Mouse (Mus musculus) adrenal gland, postnatal 25 days (tissue): Measurements from ENCODE around the gene Dennd2a. TPM values are rescaled to one million over a fixed set of nuclear protein-coding genes. Genes with fewer than 3 reads are reported as not detected.

Experiments
- DNase-seq: peaks from one replicate; pipeline ENCODE4 v3.0.0; 2021; ENCODE audit warnings: mixed read lengths
- long read RNA-seq: library from polyadenylated mRNA; stranded (forward); transcript quantifications from one replicate; pipeline ENCODE4 v2.0.0, GENCODE M21; 2021
- total RNA-seq: library from RNA; stranded (reverse); gene quantifications from 2 replicates; pipeline ENCODE4 v1.2.3, GENCODE M21; 2021

Gene Dennd2a
- total RNA-seq: 10.8 and 11.9 TPM in 2 replicates
- long read RNA-seq, full-length matches to known transcripts: 2 of 8 reads
- long read RNA-seq, partial matches to known transcripts: 1 of 8 reads
- long read RNA-seq, other reads (novel, unspliced or antisense): 5 of 8 reads

DNA sequence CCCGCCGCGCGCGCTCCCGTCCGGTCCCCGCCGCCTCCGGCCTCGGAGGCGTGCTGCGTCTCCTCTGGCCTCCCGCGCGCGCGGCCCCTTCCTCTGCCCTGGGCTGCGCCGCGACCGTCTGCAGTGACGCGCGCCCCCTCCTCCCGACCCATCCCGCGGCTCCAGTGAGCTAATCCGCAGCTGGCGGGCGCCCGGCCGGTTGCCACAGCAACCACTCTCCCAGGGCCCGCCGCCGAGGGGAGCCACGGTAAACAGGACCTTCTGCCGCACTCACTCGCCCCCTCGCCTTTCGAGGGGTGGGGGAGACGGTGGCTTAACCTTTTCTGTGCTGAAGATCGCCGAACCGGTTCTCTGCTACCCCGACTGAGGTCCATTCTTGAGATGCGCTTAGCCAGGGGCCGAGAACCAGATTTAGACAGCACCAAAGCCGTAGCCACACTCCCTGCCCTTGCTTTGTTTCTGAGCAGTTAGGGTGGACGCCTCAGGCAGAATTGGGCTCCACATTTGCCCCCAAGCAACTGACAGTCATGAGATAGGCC lies at the start of gene Dennd2a:
TSS of gene Dennd2a (minus strand) at position 145 of the 539 bp plus-strand sequence.
- peak; percentile 79 for DNase-seq

DNA sequence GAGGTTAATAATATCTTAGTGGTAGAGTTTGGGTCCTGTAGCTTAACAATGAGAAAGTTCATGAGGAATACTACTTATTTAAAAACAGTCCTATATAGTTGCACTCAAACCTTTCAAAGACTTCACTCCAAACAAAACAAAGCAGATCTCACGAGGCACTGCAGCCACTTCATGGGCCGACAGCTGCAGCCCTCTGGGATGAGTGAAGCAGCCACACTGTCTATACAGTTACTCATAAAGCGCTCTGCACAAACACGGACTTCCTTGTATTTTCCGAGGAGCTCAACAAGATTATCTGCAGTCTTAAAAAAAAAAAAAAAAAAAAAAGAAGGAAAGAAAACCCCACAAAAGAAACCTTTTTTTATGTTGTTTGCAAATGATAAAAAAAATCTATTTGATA lies 49.7 kb upstream of the Dennd2a start:
- DNase-seq: no peak

- DNase-seq: no peak
Measured at GRCm38 (mm10) chr6:39606862-39607261, 49.2 kb upstream of the Dennd2a start.

DNA sequence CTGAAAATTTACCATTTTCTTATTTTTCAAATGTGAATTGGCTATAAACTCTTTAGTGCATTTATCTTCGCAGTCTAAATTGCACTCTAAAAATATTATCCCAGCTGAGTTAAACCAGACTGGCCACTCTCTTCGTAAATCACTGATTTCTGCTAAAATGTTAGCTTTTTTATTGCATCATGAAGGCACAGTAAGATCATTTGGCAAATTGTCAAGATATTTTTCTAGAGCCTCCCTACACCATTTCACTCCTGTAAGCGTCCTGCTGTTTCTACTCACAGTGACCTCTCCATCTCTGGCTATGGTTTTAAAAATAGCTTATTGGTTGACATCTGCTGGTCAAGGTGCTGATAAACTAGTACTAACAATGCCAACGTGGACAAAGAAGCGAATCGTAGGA lies 48.4 kb upstream of the Dennd2a start:
- DNase-seq: no peak

DNA sequence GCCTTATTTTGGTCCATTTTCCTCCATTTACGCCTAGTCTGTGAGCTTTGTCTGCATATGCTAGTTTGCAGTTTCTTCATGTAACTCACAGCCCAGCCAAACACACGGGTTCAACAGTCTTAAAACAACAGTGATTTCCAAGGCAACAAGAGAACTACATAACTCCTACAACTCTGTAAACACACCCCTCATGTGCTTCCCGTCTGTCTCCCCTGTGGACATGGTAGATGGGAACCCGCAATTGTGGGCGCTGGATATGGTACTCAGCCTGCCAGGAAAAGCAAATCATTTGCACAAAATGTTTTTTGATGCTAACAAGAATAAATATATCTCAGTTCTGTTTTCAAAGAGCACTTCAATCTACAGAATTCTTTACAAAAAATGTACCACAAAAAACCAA lies 46.9 kb upstream of the Dennd2a start:
- no peak for DNase-seq

GRCm38 (mm10) chr6:39601828-39602227 lies 44.2 kb upstream of the Dennd2a start:
- DNase-seq: no peak

DNA sequence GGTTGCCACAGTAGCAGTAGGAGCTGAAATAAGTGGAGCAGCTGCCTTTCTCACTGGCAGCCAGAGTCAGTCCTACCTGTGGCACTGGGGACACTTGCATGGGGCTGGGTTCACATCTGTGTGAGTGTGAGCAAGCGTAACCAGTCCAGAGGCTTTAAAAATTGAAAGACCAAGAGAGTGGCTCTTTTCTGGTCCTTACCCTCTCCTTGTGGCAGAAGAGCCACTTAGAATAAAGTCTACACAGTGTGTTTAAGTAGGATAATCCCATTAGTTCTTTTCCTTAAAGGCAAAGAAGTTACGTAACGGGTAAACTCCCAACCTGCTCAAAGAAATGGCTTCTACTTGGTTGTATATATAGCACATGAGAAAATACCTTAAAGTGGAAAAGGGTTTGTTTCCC lies 43.2 kb upstream of the Dennd2a start:
- DNase-seq: no peak

DNA sequence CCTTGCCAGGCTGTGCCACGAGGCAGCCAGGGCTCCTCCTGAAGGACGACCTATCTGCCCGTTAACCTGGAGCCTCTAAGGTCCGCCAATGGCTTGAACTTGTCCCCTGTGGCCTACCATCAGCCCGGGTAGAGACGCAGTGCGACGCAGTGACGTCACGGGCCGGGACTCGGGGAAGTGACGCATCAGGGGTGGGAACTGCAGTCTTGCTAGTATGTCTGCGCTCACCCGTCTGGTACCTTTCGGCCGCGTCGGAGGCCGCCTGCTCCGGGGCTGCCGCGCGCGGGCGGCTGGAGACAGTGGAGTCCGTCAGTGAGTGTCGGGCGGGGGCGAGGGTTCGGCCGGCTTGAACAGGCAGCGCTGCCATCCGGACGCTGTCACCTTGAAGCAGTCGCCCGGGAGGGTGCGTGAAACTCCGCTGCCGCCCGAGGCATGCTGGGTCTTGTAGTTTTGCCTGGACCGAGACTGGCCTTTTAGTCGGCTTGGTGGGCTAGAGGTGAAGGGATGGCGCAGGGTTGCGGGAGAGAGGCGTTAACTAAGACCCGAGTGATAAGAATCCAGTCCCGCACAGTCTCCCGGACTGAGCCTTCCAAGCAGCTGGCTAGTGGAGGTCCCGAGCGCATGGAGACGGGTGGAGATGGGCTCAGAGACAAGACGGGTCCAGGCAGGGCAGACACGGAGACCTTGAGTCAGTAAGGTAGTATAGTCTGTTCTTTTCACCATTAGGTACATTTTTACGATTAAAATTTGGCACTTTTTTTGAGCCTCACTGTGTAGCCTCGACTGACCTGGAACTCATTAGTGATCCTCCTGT lies 34.9 kb upstream of the Dennd2a start, which contains the start of gene Ndufb2:
TSS of gene Ndufb2 (plus strand) at position 174 of the 814 bp plus-strand sequence.
- peak; percentile 94 for DNase-seq

- DNase-seq: no peak
Measured at GRCm38 (mm10) chr6:39591481-39591880, 33.8 kb upstream of the Dennd2a start.

DNA sequence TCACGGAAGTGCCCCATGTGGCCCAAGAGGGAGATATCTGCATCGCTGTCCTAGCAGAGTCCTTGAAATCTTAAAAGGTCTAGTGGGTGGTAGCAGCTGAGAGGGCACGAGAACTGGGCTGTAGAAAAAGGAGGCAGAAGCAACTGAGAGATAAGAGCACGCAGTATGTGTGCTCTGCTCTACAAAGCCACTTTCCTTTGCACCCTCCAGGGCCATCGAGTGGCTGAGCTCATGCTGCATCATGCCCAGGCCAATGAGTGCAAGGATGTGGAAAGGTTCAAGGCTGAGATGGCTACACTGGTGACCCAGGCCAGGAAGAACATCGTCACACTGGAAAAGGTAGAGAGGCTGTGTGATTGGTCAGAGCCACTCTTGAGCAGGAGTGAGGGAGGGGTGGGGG lies 27.9 kb upstream of the Dennd2a start, which contains the start of gene Gm42420:
TSS of gene Gm42420 (plus strand) at position 237 of the 400 bp plus-strand sequence.
- DNase-seq: no peak

DNA sequence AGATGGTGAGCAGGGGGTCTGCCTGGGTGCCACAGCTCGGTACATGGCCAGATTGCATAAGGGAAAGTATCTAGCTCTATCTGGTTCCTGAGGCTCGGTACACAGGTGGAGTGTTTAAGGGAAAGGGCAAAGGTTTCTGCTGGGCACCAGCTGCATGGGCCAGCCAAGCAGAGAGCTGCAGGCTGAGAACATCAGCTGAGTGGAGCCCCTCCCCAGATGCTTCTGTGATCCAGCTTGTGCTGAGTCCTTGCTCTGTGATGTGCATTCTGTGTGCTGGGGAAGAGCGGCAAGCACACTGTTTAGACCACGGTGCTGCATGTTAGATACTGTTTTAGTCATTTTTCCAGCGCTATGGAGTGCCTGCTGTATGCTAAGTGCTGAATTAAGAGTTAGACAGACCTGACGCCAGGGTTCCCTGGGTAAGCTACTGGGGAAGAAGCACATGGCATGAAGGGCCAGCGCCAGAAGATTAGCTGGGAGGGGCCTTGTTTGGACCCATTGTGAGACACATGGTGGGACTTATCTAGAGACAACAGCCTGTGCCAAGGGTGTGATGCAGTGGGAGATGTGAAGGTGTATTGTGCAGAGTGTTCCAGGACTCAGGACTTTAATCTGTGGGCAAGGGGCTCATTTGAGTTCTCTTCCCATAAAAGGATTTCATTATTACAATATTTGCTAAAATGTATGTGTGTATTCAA lies 23.6 kb upstream of the Dennd2a start:
- DNase-seq: no peak

DNA sequence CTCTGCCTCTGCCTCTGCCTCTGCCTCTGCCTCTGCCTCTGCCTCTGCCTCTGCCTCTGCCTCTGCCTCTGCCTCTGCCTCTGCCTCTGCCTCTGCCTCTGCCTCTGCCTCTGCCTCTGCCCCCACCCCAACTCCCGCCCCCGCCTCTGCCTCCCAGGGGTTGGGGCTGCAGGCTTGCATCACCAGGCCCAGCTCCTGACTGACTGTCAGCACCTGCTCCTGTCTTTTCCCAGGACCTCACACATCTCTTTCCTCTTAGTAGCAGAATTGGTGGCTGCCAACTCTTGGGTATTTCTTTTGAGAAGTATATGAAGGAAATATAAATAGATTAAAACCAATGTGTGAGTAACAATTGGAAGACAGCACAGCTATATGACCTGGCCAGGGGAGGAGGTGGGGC lies 22.9 kb upstream of the Dennd2a start:
- no peak for DNase-seq

DNA sequence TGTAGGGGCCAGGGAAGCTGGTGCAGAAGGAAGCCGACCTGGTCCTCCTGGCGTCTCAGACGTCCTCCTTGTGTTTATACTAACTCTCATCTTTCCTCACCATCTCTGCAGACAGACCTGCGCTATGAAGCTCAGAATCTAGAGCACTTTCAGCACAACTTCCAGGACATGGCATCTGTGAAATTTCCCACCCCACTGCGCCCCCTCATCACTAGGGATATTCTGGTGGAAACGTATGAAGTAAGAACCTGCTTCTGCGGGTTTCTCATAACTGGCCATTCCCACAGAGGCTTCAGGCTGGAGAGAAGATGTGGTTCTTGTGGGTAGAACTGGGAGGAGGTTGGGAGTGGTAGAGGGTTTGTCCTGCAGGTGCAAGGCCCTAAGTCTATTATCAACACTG lies 21.9 kb upstream of the Dennd2a start:
- DNase-seq: no peak

DNA sequence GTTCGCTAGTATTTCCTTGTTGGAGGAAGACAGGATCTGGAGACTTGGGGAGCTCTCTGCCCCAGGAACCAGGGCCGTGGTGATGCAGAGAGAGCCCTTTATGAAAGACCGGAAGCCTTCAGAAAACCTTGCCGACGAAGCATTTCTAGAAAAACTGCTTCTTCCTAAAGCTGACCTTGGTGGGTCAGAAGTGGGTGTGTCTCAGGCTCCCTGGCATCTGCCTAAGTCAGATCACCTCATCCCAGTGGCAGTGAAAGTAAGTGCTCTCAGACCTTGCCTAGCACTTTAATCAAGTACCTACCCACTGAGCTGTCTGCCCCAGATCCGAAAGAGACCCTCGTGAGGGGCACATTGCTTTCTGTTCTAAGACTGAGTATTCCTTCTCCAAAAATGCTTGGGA lies 17.3 kb upstream of the Dennd2a start:
- DNase-seq: no peak

DNA sequence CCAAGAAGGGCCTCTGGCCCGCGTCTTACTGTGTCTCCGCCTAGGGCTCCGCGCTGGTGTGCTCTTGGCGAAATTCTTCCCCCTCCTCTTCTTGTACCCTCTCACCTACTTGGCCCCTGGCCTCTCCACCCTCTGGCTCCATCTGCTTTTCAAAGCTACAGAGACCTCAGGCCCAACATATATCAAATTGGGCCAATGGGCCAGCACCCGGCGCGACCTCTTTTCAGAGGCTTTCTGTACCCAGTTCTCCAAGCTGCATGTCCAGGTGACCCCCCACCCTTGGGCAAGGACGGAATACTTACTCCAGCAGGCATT lies 16.8 kb upstream of the Dennd2a start:
- peak; percentile 28 for DNase-seq

GRCm38 (mm10) chr6:39573791-39574554 lies 16.3 kb upstream of the Dennd2a start, which contains the start of gene Adck2:
Gene Adck2, plus strand, starts transcription at chr6:39573873.
- DNase-seq: peak; percentile 85

DNA sequence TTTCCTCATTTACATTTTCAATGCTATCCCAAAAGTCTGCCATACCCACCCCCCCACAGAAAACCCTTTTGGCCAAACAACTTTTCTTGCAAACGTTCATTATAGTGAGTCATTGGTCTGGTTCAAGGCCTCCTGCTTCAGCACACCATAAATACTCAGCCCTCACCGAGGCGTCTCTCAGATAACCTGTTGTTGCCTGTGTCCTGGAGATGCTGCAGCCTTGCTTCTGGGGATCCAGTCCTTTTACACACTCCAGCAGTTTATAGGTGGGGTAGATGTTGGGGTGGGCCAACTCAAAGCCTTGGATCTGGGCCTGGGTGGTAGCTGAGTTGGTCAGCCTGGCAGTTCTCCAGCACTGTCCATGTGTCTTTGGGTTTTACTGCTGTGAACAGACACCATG lies 12.8 kb upstream of the Dennd2a start:
- peak; percentile 25 for DNase-seq

DNA sequence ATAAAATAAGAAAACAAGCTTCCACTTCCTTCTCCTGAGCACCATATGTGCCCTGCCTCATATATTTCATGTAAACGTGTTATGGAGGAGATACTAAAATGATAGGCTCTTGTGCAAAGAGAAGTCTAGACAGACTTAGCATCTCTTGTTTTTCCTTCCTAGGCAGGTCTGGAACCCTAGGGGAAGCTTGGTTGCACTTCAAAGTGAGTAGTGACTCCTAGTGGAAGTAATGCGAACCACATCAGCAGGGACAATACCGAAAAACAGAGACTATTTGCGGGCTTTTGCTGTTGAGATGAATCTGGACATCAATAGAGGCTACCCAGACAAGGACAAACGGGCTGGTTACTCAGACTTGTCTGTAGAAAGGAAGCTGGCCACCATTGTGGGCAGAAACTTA lies 9.9 kb upstream of the Dennd2a start:
- DNase-seq: no peak

GRCm38 (mm10) chr6:39562166-39563015 lies 4.7 kb upstream of the Dennd2a start:
- no peak for DNase-seq

DNA sequence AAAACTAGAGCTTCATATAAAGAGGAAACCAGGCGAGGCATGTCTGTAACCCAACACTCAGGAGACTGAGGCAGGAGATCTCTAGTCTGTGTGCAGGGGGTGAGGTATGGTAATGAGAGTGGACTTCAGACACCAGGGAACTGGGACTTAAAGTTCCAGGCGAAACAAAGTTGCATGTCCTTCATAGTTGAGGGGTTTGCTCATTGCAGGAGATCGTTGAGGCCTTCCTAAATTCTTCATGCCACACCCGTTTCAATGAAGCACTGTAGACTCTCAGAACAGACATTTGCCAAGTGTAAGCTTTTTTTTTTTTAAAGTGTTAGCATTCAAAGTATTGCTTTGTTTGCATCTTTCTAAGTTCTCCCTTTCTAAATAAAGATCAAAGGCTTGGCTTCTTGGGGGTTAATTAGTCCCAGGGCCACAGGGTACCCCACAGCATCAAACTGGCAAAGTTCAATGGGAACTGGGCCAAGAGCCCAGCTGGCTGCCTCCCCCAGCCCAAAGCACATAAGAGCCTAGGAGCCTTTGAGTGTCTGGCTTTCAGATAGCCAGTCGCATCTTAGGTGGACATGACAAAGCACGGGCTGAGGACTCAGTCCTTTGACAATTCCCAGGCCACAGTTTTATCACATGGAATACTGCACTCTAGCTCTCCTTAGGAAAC lies 1.7 kb upstream of the Dennd2a start:
- DNase-seq: no peak
